Mouse (Mus musculus) left cerebral cortex, adult 9 months (tissue): Measurements from ENCODE around the gene Igsf3.
"Not testable (repeated sequence)": the region's sequence is repeated elsewhere in the genome, so short reads cannot be mapped to it uniquely, and the experiment has no call there.

Source experiments
- DNase-seq, 2 experiments: peaks; one replicate each; pipeline ENCODE4 v3.0.0; 2022; ENCODE audit warnings: low spot score in 2 of 2

Igsf3 gene

DNA sequence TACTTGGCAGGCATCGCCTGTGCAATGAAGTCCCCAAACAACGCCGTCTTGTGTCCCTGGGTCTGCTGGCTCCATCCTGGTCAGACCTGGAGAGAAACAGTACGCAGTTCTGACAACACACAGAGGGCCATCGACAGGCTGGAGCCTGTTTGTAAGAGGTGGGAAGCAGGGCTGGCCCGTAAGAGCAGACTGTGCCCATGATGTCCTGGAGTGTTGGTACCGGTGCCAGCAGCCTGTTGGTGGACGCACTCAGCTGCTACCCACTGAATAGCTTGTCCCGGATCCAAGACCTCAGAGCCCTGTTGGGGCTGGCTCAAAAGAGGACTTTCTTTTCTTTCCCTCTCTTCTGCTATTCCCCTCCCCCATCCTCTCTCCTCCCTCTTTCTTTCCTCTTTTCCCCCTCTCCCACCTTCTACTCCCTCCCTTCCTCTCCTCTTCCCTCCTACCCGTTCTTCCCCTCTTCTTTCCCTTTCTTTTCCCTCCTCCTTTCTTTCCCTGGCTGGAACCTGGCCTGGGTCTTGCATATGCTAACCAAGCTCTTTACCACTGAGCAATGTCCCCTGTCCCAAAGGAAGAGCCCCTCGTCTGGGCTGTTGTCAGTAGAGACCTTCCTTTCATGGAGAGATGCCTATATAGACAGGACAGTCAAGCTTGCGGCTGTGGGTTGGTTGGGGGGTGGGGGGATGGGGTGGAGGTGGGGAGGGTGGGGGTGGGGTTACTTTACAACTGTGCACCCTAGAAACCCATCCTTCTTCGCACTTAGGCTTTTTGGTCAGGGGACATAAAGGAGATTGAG lies 27.9 kb downstream of the Igsf3 start:
- no peak for DNase-seq

DNA sequence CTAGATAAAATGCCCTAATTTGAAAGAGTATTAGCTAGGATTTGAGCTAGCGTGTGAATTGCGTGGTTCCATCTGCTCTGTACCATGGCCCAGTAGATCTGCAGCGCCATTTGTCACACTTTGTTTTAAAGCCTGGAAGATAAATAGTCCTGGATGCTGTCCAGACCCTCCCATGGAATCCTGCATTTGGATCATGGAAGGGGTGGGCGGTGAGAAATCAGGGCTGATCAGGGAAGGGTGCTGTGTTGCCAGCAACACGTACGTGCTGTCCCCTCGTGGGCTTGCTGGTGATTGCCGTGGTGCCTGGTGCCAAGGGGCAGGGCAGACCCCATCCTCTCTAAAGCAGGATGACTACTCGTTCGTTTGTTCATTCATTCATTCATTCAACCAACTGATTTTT lies 28.6 kb downstream of the Igsf3 start:
- DNase-seq: peak; percentile 46 to 85

DNA sequence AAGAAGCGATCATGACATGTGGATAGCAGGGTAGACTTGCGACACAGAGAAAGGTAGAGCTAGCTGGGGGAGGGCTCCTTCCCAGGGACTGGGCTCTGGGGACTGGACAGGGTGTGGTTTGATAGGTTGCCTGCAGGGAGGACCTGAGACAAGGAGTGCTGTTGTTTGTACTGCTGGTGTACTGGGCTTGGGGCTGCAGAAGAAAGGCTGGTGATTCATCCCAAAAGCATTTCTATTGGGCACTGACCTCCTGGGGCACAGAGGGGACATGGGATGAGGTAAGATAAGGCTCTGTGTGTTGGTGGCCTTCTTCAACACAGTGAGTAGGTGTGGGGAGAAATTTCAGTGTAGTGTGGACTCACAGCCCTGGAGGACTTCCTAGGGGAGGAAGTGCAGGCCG lies 29.2 kb downstream of the Igsf3 start:
- DNase-seq: no peak

DNA sequence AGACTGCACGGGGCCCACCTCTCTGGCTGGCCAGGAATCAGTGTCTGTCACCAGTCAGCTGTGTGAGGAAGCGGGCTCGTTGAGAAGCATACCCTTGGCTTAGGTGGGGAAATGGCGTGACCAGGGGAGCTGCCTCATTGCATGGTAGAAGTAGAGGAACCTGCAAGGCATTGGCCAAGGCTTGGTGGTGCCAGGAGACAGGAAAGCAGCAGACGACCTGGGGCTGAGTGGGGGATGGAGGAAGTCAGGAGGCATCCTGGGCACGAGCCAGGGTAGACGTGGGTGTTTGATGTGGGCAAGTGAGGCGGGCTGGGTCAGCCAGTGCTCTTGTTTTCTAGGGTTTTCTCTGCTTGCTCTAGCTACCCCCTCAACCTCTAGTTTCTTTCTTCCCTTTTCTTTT lies 30.7 kb downstream of the Igsf3 start:
- no peak for DNase-seq

DNA sequence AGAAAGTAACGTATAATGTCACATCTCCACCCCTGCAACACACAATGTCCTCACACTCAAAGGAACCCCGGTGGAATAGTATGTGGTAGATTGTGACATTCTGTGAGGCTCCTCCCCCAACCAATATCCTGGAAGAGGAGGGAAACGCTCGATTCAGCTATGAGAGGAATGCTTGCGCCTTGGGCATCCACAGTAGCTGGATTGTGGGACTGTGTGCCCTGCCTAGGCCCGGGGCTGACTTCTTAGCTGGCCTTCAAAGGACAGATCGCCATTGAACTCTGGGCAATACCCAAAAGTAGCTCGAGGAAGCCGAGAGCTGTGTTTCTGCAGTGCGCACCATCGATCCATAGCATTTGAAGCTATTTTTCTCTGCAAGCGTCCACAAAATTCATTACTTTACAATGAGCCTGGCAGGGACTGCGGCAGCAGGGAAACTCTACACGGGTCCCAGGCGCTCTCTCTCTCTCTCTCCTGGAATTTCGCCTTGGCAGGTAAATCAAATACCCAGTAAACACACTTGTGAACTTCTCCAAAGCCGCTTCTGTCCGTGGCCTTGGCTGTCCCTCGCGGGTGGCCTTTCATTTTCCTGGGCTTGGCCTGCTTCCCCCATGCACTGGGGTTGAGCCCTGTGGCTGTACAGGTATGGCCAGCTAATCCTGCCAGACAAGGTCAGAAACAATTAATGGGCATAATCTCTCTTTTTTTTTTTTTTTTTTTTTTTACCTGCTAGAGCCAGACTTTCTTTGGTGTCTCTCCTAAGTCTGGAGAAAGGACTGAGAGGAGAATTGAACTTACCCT lies 32.3 kb downstream of the Igsf3 start:
- no peak for DNase-seq

DNA sequence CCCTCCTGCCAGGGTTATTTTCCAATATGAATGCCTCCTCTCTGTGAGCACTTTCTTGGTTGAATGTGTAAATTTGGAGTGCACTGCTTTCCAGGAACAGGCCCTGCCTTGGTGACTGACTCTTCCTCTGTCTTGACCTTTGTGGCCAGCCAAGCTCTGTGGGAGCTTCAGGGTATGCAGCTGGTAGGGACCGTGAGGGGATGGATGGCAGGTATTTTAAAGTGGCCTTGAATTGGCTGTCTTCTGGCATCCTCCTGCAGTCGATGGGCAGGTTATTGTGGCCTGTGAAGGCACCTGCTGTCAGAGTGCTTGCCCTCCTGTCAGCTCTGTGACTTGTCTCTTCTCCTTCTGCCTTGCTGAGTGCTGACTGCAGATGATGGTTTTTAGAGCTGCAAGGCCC lies 33.3 kb downstream of the Igsf3 start:
- DNase-seq: no peak

DNA sequence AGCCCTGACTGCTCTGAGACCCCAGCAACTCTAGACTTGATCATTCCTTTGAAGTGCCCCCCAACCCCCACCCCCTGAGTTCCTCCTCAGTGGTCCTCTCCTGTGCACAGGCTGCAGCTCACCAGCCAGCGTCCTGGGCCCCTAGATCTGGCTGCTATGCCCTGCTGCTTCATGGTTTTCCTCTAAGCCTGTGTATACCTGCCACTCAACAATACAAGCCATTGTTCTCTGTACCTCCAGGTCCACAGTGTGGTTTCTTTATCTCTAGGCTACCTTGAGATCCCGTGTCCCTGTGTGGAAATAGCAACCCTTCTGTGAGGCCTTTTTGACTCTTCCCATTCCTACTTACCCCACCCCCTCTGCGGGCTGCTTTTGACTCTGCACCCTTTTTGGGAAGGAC lies 33.9 kb downstream of the Igsf3 start:
- DNase-seq: no peak

DNA sequence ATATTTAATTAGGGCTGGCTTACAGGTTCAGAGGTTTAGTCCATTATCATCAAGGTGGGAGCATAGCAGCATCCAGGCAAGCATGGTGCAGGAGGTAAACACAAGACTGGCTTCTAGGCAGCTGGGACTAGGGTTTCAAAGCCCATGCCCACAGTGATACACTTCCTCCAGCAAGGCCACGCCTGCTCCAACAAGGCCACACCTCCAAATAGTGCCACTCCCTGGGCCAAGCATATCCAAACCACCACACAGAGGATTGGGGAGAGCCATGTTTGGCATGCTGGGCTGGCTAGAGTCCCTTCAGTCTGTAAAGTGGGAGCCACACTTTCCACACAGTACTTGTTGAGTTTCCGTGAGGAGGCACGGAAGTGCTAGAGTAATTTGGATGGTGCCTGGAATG lies 34.7 kb downstream of the Igsf3 start:
- no peak for DNase-seq

DNA sequence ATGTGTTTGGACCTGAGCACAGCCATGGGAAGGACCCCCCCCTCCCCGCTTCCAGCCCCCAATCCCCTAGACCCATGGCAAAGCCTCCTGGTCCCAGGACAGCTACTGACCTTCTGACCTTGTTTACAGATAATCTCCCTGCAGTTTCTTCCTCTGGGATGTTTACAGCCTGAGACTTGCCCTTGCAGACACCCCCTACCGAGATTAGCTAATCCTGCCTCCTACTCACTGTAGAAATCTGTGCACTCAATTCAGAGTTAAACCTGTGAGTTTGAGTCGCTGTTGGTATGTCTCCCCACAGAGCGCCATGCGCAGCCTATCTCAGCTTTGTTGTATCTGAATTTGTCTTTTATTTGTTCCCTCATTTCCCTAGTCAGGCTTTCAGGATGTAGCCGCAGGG lies 35.2 kb downstream of the Igsf3 start:
- DNase-seq: no peak

DNA sequence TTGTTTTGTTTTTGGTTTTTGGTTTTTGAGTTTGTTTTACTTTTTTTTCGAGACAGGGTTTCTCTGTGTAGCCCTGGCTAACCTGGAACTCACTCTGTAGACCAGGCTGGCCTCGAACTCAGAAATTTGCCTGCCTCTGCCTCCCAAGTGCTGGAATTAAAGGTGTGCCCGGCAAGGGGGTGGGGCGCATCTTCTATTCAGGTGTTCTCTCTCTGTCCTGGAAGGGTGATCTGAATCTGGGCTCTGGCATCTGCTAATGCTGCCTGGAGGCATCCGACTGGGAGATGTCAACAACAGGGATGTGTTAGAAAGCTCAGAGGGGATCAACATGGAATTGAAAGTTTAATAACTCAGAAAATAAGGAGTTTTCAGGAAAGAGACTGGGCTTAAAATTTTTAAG lies 36.1 kb downstream of the Igsf3 start:
- not testable (repeated sequence) for DNase-seq

DNA sequence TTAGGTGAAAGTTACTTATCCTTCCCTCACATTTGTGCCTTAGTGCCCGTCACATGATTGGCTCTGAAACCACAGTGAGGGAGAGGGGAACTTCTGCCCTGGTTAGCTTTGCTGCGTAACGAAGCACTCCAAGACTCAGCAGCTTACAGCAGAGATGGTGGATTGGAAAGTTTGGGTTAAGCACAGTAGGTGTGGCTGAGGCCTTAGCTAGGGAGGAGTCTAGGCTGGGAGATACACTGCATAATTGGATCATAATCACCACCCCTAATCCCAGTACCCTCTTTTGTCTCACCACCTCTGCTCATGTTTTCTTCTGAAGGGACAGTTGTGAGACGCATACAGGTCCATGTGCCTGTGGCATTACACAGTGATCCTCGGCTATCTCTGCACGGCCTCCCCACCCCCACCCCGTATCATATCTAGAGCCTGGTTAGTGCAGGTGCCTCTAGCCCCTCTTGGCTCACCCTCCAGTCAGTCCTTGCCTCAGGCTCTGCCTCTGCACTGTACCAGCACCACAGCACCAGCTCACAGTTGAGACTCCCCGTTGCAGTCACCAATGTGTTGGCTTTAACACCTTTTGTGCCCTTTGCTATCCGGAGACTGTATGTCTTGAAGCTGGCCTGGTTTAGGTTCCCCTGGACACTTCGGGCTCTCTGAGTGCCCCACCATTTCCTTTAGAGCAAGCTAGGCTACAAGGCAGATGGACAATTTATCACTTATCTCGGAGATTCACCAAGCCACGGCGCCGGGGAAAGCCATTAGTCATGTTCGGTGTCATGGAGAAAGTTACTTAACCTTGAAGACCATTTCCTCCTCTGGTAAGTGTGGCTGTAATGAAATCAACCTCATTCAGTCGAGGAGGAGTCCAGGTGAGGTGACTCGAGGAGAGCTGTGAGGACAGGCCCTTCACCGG lies 42.1 kb downstream of the Igsf3 start:
- no peak for DNase-seq

DNA sequence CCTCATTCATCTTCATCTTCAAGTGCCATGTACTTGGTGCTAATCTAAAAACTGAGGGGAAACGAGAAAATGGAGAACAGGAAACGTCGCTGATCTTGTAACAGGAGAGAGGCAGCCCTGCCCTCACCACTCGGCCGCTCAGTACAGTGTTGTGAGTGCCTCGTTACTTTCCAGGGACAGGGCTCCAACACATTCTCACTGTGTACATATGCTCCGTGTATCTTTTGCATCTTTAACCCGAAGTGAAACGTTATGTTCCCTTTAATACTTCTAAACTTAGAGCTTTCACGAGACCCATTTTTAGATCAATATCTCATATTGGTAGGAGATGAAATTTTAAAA lies 42.7 kb downstream of the Igsf3 start:
- DNase-seq: no peak

DNA sequence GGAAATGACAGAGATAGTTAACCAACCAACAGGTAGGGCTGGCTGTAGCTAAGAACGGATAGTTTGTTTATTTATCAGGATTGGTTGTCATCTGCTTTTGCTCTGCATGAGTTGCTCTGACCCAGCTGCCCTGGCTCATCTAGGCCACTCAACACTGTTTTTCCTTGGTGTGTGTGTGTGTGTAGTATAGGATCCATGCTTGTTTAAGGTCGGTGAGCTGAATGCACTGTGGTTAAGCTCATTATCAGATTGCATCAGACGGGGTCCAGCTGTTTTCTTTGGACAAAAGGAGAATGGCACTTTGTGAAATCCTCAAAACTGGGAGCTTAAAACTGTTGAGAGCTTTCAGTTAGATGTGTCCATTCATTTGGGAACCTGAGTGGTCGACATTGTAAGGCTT lies 46.3 kb downstream of the Igsf3 start:
- no peak for DNase-seq

DNA sequence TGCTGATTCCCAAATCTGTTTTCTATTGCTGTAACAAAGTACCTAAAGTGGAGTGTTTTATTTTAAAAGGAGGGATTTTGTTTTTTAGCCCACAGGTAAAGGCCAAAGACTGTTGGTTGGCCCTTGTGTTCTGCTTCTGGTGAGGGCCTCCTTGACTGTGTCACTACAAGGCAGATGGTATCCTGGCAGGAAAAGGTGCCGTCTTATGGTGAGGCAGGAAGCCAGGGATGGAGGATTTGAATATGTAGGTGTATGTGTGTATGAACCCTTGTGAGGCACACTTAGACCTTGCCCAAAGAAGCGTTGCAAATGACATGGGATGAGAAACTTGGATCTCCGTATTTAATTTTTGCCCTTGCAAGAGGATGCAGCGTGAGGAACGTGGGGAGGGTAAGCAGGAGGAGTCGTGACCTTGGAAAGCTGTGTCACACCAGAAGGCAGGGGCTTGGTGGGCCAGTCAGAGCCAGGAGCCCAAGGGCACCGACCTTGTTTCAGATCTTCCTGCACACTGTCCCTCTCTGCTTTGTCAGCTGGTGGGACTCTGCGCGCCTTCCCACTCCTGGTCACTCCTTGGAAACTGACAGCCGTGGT lies 47.5 kb downstream of the Igsf3 start:
- DNase-seq: no peak

DNA sequence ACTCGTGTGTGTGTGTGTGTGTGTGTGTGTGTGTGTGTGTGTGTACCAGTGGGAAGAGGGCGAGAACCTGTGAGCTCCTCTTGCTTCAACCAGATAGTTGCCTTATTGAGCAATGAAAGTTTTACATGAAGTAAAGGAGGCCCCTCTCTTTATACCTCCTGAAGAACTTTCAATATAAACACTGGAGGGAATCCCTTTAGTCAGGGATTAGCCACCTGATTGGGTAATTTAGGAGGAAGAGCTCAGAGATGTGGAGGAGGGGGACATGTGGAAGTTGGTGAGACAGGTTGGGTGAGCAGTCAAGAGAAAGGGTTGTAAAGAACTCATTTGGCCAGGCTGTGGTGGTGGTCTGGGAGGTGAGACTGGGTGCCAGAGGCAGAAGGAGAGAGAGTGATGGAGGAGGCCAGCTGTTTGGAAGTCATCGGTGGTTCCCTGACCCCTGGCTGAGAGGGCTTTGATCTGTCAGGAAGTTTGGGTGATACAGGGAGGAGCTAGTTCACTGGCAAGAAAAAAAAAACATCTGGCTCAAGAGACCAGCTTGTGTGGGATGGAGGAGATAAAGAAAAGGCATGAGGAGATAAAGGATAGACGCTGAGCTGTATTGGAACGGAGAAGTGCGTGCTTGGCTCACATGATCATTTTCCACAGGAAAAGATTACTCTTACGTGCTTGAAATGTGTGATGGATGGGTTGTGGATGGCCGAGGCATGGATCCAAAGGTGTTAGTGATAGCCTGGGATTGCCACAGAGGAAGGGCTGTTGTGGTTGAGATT lies 53.3 kb downstream of the Igsf3 start:
- no peak for DNase-seq

DNA sequence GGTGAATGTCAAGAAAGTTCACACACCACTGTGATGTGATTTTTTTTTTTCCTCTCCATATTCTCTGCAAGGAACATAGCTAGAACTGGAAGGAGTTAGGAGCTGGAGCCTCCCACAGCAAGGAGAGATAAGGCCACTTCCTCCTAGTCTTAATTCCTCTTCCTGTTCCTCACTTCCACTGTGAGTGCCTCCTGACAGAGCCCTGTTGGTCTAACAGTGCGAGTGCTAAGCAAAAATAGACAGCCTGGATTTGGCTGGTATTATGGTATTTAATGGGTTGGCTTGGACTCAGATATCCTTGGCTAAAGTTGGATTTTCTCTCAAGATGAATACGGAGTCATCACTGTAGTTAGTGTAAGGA lies 53.9 kb downstream of the Igsf3 start:
- no peak for DNase-seq

DNA sequence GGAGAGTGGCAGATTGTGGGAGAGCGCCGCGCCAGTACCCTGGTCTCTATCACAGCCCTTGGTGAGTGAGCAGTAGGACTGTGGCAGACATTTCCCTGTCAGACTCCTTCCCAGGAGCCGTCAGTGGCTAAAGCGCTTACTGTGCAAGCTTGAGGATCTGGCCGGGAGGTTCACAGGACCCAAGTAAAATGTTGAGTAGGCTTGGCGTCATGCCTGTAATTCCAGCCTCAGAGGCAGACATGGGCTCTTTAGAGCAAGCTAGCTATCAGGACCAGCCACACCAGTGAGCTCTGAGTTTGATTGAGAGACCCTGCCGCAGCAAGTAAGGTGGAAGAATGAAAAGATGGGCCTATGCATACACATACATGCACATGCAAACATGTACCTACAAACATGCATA lies 58.8 kb downstream of the Igsf3 start:
- no peak for DNase-seq

DNA sequence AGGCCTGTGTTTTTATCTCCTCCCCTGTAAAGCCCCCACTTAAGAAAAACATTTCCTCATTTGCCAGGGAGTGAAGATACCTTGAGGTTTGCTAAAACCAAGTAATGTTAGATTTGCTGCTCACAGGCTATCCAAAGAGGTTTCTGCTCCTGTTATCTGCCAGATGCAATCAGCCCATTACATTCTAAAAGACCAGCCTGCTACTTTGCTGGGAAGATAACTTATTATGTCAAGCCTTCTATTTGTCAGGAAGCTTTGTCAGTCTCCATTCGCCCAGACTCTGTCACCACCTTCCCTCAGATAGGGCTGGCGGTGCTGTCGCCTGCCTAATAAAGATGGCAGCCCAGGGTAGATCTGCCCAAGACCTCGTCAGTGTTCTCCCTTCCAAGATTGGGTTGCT lies 59.6 kb downstream of the Igsf3 start:
- no peak for DNase-seq

DNA sequence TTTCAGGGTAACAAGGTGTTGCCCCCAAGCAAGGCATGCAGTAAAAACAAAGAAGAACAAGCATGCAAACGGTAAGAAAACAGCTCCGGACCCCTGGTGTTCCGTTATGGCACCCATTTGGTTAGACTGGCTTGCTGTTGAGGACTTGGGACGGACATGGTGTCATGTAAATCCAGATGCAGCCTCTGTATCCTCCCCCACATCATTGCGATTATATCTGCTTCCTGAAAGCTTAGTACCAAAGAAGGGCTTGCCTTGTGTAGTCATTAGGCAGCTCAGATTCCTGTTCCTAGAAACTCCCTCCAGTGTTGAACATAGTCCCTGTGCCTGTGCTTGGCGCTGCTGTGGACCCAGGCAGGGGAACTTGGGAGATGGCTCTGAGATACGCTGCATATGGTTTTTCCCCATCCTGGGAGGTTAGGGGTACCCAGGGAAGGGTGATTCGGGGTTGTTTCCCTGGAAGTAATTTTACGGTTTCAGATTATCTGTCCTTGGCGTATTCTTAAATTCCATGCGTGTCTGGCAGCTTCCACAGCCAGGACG lies 60.2 kb downstream of the Igsf3 start:
- DNase-seq: no peak

DNA sequence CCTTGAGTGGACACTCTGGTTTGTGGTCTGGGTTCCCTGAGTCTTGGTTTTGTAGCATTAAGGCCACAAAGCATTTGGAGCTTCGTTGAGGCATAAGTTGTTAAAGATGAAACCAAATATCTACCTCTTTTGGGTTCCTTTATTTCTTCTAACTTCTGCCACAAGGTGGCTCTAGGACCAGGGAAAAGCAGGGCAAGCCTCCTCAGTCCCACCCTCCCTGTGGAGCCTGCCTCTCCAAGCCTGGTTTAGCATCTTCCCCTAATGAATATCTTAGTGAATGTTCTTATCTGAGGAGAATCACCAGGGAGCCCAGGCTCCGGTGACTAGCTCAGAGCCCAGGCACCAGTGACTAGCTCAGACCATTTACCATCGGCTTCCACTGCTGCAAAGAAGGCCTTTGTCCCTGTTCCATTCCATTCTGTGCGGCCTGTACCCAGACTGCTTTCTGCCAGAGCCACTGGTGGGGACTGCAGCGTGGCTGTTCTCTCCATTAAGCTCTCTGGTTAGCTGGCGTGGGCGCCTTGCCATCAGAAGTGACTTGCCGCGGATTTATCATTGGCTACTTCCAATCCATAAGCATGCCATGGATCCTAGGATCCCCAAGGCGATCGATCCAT lies 66.5 kb downstream of the Igsf3 start:
- DNase-seq: peak in 1 of 2 experiments; percentile 37

DNA sequence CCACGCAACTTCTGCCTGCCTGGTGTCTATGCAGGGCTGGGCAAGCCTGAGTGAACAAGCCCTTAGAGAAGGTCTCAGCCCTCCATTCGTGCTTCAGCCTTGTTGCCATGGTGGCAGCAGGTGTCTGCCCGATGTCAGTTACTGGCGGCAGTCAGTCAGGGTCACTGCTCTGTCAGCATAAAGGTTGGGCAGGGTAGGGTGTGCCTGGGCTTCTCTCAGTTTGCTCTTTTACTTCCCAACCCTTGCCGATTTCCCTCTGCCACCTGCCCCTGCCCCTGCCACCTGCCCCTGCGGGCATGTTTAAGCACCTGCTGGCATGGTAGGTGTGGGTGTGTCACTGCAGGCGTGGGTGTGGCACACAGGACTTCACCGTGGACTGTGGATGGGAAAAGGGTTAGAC lies 67.6 kb downstream of the Igsf3 start:
- DNase-seq: no peak
